Mouse (Mus musculus): ENCODE measurements around the gene Alad. TPM values are rescaled to one million over a fixed set of nuclear protein-coding genes. Genes with fewer than 3 reads are reported as not detected.

Alad gene
- total RNA-seq, 2 experiments from 2014 or later = 21.9 to 22.1 TPM

- intact Hi-C loops (cut with DNase I; ENCODE audit: low total_unique reads) = no loop called here
- DNase-seq = no peak
Observed at GRCm38 (mm10) chr4:62460348-62460747, 59.4 kb downstream of the Alad start.

Other genes starting within 250 kb of the Alad start
- gene Fkbp15, start 159.4 kb downstream of the Alad start, total RNA-seq (2021) = 10 to 100 TPM; 14.4 to 15.9 TPM
- 10 to 100 TPM; 12.2 to 13.3 TPM for gene Slc31a1, start 159.2 kb downstream of the Alad start, total RNA-seq (2021)
- gene Cdc26, start 111.3 kb downstream of the Alad start, total RNA-seq (2021) = 10 to 100 TPM; 40.5 to 46.3 TPM
- 10 to 100 TPM; 13.7 to 13.8 TPM for gene Prpf4, start 111.1 kb downstream of the Alad start, total RNA-seq (2021)
- not detected for gene Rnf183, start 84.7 kb downstream of the Alad start, total RNA-seq (2021)
- under 1 TPM; 0.31 to 0.37 TPM for gene Wdr31, start 49.0 kb downstream of the Alad start, total RNA-seq (2021)
- under 1 TPM; 0.24 to 0.53 TPM for gene Bspry, start 39.9 kb downstream of the Alad start, total RNA-seq (2021)
- gene Hdhd3, start 16.5 kb downstream of the Alad start, total RNA-seq (2021) = 1 to 10 TPM; 3.1 to 3.5 TPM
- 10 to 100 TPM; 15.8 to 16.9 TPM for gene Pole3, start 5.2 kb upstream of the Alad start, total RNA-seq (2021)
- gene 4933430I17Rik, start 5.5 kb upstream of the Alad start, total RNA-seq (2021) = under 1 TPM; 0.33 to 0.45 TPM
- 10 to 100 TPM; 17.2 to 18.5 TPM for gene Rgs3, start 39.9 kb upstream of the Alad start, total RNA-seq (2021)